Mouse (Mus musculus): ENCODE results near the gene Ostf1. TPM values are rescaled to one million over a fixed set of nuclear protein-coding genes. Genes with fewer than 3 reads are reported as not detected.
A peak's percentile ranks its signal among the peaks of the same experiment; 100 is the strongest.

Ostf1 gene
- 100 to 1,000 TPM; 100 to 119 (median 114) TPM for total RNA-seq (2022)

GRCm38 (mm10) chr19:18631644-18632219, at the start of gene Ostf1, which contains the start of gene Nmrk1:
Gene Ostf1 (minus strand): TSS chr19:18631823.
Gene Nmrk1 (plus strand): TSS chr19:18631950.
- peak; percentile 97 for DNase-seq

- DNase-seq, result no peak
Observed at GRCm38 (mm10) chr19:18673116-18673515, 41.5 kb upstream of the Ostf1 start.

- DNase-seq, result no peak
Observed at GRCm38 (mm10) chr19:18672498-18672897, 40.9 kb upstream of the Ostf1 start.

GRCm38 (mm10) chr19:18671056-18671741, 39.6 kb upstream of the Ostf1 start:
- DNase-seq, result peak; percentile 23

- DNase-seq, result peak; percentile 98
Observed at GRCm38 (mm10) chr19:18670608-18671007, 39.0 kb upstream of the Ostf1 start, which contains the start of gene Carnmt1. Gene Carnmt1 (plus strand): TSS chr19:18670764.

GRCm38 (mm10) chr19:18669551-18669950, 37.9 kb upstream of the Ostf1 start:
- DNase-seq, result no peak

- no peak for DNase-seq
Observed at GRCm38 (mm10) chr19:18666966-18667365, 35.3 kb upstream of the Ostf1 start.

- DNase-seq, result no peak
Observed at GRCm38 (mm10) chr19:18663904-18664303, 32.3 kb upstream of the Ostf1 start.

- no peak for DNase-seq
Observed at GRCm38 (mm10) chr19:18661683-18662082, 30.1 kb upstream of the Ostf1 start.

GRCm38 (mm10) chr19:18660466-18660865, 28.8 kb upstream of the Ostf1 start:
- no peak for DNase-seq

- DNase-seq, result no peak
Observed at GRCm38 (mm10) chr19:18659349-18659748, 27.7 kb upstream of the Ostf1 start.

GRCm38 (mm10) chr19:18658473-18658872, 26.9 kb upstream of the Ostf1 start:
- no peak for DNase-seq

GRCm38 (mm10) chr19:18655999-18656398, 24.4 kb upstream of the Ostf1 start:
- no peak for DNase-seq

- DNase-seq, result no peak
Observed at GRCm38 (mm10) chr19:18654984-18655383, 23.4 kb upstream of the Ostf1 start.

- DNase-seq, result no peak
Observed at GRCm38 (mm10) chr19:18654330-18654729, 22.7 kb upstream of the Ostf1 start.

- no peak for DNase-seq
Observed at GRCm38 (mm10) chr19:18653058-18653457, 21.4 kb upstream of the Ostf1 start.

- peak; percentile 57 for DNase-seq
Observed at GRCm38 (mm10) chr19:18652592-18652991, 21.0 kb upstream of the Ostf1 start.

GRCm38 (mm10) chr19:18650473-18650872, 18.9 kb upstream of the Ostf1 start:
- no peak for DNase-seq

GRCm38 (mm10) chr19:18649955-18650354, 18.3 kb upstream of the Ostf1 start:
- DNase-seq, result no peak

- DNase-seq, result no peak
Observed at GRCm38 (mm10) chr19:18648558-18648945, 16.9 kb upstream of the Ostf1 start.

GRCm38 (mm10) chr19:18647775-18648557, 16.3 kb upstream of the Ostf1 start:
- no peak for DNase-seq

GRCm38 (mm10) chr19:18646853-18647420, 15.3 kb upstream of the Ostf1 start:
- peak; percentile 54 for DNase-seq

- no peak for DNase-seq
Observed at GRCm38 (mm10) chr19:18646397-18646796, 14.8 kb upstream of the Ostf1 start.
